Mouse (Mus musculus): ENCODE measurements around the gene Gng7.

Gng7 gene

DNA sequence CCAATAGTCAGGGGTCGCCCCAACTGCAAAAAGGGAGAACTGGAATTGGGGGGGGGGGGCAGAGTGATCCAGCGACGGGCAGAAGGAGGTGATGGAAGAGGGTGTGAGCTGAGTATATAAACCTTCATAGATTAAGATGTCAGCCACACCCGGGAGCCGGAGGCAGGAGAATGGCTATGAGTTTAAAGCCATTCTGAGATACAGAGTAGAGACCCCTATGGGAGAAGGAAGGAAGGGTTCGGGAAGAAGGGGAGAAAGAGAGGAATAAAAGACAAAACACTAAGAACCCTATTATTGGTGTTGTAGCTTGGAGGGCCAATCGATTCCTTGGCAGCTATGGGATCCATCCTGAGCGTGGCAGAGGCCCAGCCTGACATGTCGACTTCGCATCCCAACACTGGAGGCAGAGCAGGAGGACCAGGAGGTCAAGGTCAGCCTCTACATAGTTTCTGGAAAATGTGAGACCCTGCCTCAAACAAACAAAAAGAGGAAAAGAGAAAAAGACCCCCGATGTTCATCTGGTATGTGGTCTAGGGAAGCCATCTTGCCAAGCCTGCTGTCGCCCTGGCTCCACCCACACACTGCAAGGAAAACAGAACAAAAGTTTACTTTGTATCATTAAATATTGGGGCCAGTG lies 11.0 kb upstream of the Gng7 start, which contains the start of gene Diras1:
Diras1 (minus strand) TSS at position 24 of the 637 bp plus-strand sequence.
- no peak for DNase-seq (ENCODE audit: low spot score)

DNA sequence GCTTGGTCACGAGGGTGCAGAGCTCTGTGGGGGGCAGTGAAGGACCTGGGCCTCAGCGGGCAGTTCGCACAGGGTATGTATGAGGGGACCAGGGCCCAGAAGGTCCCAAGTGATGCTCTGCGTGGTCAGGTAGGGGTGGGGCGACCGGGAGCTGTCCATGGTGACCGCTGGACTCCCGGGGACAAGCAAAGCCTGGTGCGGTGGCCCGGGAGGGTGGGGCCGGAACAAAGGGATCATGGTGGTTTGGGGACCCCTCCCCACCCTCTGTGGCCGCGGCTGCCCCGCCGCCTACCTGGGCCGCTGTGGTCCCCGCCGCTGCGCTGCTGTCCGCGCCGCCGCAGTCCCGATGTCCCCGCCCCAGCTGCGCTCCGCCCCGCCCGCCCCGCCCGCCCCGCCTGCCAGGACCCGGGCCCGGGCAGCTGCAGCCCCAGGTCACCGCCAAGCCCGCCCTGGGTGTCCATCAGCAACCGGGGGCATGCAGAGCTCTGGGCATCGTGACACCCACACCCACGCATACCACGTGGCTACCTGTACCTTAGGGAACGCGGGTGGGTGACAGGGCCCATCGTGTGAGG lies 10.4 kb upstream of the Gng7 start:
- DNase-seq (ENCODE audit: low spot score) = no peak

DNA sequence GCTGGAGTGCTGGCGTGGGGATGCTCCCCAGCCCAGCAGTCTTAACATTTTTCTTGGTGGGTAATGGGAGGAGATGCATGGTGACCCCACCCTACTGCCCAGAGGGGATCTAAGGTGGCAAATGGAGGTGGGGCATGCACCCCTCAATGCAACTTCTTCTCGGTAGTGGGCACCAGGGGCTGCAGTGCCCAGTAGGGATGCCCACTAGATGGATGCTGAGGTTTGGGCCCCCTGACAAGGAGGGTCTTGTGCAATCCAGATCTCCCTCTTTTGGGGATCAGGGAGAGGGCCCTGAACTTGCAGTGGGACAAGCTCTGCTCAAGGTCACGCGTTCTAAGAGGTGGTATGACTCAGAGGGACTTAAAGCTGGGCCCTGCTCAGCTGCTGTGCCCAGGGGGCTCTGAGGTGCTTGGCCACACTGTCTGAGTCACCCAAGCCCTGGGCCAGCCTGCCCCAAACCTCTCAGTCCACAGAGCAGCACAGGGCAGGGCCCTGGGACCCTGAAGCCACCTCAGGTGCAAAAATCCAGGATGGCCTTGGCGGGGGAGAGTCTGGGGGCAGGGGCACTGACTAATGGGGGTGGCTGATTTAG lies 9.7 kb upstream of the Gng7 start:
- DNase-seq (ENCODE audit: low spot score) = no peak

DNA sequence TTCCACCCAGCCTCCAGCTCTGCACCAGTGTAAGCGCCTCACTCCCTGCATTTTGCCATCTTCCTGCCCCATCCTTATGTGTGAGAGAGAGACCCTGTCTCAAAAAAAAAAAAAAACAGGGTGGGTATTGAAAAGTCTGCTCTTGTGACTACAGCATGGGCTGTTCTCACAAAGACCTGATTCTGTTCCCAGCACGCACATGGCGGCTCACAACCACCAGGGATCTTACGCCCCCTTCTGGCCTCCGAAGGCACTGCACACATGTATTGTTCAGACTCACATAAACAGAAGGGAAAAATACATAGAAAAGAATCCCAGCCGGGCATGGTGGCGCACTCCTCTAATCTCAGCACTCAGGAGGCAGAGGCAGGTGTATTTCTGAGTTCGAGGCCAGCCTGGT lies 8.0 kb upstream of the Gng7 start:
- DNase-seq (ENCODE audit: low spot score) = no peak

DNA sequence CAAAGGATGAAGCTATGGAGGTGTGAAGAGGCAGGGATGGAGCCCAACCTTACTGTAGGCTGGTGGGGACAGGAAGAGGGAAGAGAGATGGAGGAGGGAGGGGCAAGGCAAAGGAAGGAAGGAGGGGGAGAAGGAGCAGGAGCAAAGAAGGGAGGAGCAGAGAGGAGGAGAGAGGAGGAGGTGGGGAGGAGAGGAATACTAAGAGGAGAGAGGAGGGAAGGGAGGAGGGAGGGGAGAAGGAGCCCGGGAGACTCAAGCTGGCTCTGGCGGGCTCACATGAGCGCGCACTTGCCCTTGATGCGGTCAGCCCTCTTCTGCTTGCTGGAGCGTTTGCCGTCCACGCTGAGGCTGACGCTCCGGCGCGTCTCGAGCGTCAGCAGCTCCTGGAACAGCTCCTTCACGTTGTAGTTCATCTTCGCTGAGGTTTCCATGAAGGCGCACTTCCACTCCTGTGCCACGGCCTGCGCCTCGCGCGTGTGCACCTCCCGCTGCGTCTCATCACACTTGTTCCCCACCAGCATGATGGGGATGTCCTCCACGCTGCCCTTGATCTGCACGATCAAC lies 6.9 kb upstream of the Gng7 start:
- DNase-seq (ENCODE audit: low spot score) = no peak

DNA sequence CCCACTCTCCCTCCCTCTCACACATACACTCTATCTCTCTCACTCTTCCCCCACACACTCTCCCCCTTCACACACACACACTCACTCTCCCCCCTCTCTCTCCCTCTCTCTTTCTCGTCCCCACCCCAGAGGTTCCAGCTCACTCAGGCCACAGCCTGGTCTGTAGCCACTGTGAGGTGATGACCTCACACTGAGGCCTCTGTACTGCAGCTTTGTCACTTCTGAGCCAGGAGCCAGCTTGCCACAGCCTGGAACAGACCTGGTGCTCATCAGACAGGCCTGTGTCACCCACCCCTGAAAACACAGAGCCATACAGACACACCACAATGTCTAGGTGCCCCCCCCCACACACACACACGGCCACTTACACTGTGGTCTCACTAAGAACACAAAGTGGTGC lies 5.5 kb upstream of the Gng7 start:
- no peak for DNase-seq (ENCODE audit: low spot score)

DNA sequence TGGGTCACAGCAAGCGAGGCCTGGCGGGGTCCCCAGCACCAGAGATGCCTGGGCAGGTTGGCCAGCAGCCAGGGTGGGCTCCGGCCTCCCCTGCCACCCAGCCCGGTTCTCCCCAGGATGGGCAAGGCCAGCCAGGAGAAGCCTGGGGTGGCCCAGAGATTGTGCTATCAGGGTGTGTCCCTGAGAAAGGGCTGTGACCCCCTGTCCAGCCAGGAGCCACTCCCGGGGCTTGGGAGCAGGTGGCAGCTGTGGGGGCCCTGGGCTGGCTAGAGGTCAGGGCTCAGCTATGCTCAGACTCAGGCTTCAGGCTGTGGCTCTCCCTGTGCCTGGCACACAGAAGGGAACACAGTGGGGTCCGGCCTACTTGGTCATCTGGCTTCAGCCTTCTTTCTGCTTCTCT lies 4.9 kb upstream of the Gng7 start:
- no peak for DNase-seq (ENCODE audit: low spot score)

DNA sequence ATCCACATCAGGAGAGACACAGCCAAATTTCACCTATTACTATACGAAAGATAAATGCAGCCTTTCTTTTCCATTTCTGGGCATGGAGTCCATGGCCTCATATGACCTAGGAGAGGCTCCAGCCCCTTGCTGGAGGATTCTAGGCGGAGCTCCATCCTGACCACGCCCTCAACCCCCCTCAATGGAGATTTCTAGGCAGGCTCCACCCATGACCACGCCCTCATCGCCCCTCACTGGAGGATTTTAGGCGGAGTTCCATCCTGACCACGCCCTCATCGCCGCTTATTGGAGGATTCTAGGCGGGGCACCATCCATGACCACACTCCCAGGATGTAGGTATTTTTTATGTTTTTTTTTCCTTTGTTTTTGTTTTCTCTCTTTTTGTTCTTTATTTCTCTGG lies 3.6 kb upstream of the Gng7 start:
- no peak for DNase-seq (ENCODE audit: low spot score)

DNA sequence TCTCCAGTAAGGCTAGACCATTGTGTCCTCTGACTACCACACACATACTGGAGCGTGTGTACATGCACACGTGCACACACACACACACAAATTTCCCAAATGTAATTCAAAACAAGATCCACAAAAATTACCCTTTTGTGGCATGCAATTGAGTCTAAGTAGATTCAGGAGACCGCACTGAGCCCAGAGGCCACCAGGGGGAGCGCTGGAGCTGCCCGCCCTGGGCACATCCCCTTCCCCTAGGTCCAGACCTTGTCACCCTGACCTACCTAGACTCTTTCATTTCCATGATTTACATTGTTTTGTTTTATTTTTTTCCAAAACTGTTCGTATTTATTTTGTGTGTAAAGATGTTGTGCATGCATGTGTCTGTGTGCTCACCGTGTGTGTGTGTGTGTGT lies 1.9 kb upstream of the Gng7 start:
- DNase-seq (ENCODE audit: low spot score) = peak; percentile 59

DNA sequence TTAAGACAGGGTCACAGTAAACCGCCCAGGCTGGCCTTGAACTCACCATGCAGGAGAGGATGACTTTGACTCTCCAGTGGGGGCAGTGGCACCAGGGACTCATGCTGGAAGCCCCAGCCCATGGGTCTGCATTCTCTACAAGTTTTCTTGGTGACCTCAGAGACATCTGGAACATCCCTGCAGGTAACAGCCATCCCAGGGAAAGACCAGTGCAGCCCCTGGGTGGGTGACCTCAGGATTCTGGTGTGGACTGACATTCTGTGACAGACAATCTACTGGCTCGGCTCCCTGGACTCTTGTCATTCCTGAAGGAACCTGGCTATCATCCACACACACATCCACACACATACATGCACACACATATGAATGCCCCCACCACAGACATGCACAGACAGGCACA lies 921 bp upstream of the Gng7 start:
- DNase-seq (ENCODE audit: low spot score) = no peak

DNA sequence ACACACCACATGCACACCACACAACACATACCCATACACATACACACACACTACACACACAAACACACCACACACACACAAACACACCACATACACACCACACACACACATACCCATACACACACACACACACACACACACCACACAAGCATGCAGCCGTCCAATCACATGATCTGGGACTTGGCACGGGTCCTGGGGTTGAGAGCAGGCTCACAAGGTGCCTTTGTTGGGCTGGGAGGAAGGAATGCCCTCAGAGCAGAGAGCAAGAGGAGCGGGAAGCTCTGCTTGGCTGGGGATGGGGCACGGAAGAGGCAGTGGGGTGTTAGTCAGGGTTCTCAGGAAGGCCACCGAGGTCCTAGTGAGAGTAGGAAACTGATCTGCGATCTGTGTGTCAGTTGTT lies 3.9 kb downstream of the Gng7 start:
- no peak for DNase-seq (ENCODE audit: low spot score)

DNA sequence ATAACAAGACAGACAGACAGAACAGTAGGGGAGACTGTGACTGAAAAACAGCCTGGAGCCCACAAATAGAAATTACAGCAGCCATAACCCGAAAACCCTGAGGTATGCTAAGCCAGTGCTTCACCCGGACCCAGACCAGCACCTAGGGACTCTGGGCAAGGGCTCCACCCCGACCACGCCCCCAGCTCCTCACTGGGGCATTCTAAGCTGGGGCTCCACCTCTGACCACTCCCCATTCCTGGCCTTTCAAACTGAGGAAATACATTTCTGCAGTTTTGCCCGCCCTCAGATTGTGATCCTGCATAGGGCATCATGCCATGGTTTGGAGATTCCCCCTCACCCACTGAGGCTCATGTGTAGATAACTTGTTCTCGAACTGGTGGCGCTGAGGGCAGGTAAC lies 7.5 kb downstream of the Gng7 start:
- DNase-seq (ENCODE audit: low spot score) = no peak

DNA sequence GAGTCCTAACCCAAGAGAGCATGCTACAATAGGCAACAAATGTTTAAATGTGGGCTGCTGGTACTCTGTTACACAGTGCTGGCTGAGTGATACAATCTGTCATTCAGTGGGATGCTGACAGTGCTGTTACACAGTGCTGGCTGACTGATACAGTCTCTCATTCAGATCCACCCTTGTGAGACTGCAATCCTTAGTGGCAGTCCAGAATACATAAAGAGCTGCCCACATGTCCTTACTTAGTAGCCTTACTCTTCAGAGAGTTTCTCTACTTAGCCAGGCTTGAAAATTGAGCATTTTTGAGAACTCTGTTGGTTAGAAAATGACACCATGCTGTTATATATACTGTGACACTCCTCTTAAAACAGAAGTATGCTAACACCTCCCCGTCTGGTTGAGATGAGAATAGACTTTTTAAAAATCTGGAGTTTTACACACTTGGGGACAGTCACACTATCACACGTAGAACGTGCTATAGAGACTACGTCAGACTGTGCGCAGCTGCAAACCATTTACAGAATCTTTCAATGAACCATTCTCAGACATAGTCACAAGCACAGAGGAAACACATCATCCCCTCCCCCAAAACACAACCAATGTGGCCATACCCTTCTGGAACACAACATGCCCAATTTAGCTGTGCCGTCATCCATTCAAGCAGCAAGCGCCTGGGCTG lies 8.6 kb downstream of the Gng7 start:
- DNase-seq (ENCODE audit: low spot score) = no peak

DNA sequence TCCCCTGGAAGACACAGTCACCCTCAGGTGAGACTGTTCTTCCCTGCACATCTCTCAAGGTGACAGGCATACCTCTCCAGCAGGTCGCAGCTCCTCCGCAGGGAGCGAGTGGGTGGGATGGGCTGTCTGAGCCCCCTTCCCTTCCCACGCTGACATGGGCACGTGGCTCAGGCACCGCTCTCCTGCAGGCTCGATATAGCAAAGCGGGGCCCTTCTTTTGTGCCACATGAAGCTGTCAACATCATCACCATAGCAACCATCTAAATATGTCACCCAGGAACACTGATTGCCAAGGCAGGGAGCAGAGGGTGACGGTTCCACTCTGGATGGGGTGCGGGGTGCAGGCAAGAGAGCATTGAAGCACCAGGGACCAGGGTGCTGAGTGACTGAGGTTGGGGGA lies 13.6 kb downstream of the Gng7 start:
- no peak for DNase-seq (ENCODE audit: low spot score)

DNA sequence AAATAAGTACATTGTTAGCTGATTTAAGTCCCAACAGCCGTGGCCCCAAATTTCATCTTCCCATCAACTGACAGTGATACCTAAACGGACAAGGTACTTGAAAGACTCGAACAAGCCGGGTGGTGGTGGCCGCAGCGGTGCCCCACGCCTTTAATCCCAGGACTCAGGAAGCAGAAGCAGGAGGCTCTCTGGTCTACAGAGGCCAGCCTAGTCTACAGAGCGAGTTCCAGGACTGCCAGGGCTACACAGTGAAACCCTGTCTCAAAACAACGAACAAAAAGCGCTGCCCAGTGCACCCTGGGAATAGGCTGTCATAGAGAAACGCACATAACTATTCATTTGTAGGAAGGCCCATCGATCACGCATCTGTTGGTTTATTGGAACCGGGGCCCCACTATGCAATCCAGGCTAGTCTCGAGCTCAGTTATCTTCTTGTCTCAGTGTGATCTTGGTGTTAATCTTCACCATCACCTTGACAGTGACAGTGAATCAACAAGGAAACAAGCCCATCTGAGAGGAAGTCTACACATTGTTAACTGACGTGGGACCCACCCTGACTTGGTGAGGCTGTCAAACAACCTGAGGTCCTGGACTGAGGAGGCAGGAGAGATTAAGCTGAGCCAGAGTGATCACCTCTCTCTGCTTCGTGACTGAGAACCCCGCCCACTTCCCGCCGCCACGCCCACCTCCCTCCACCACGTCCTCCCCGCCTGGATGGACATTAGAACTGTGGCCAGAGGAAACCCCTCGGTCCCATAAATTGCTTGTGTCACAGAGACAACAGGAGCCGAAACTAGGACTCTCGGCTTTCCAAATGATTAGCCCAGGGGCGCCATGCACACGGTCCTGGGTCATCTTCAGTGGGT lies 14.3 kb downstream of the Gng7 start:
- DNase-seq (ENCODE audit: low spot score) = no peak

DNA sequence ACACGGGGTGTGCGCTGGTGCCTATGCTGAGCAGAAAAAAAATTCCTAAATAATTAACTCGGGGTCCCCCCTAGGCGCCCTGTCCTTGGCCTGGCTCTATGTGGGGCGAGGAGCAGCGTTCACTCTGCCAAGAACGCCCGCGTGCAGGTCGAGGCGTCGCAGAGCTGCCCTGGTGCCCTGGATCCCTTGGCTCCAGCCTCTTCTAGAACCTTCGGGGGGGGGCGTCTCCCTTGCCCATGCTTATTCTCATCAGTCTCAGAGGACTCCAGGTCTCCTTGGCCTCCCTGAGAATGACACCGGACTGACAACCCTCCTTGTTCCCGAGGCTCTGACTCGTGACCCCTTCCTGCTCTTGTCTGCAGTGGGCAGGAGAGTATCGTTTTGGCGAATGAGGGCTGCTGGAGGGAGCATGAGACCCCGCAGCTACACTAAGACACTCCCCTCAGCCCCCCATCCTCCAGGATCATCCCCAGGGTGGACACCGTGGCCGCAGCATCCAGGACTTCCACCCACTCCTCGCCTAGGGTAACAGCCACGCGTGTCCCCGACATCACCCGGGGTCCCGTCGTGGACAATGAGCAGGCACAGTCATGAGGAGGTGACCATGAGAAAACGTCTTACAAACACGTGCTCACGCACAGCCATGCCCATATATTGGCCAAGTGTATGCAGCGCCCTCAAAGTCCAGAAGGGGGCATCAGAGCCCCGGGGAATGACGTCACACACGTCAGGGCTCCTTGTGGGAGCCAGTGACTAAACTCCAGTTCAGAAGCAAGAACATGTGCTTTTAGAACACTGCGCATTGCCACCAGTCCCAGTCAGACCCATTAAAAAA lies 15.2 kb downstream of the Gng7 start:
- DNase-seq (ENCODE audit: low spot score) = peak; percentile 87

DNA sequence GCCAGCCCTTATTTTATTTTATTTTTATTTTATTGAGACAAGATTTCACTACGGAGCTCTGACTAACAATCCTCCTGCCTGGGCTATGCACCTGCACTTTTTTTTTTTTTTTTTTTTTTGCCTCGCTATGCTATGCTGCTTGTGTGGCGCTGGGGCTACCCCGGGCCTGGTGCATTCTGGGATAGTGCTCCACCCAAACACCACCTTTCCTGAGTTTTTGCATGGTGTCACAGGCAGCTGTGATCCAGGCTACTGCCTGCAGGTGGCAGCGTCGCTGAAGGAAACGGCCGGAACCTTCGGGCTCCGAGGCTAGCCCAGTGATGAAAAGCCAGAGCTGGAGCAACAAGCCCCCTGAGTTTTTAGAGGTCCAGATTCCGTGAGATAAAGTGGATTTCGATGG lies 16.0 kb downstream of the Gng7 start:
- DNase-seq (ENCODE audit: low spot score) = no peak

DNA sequence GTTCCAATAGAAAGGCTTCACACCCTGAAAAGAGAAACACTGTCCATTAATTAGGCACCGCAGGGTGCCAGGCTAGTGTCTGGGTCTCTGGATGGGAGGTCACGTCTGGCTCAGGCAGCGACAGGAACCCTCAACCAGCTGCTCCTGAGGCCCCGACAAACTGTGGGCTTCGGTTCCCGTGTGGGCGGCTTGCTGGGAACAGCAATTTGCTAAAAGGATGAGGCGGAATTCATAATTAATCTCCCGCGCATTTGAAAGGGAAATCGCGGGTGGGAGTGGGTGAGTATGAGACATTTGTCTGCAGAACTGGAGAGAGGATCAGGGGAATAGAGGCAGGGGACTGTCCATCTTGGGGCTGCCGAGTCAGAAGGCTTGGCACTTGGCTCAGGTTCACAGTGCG lies 16.7 kb downstream of the Gng7 start:
- DNase-seq (ENCODE audit: low spot score) = no peak

DNA sequence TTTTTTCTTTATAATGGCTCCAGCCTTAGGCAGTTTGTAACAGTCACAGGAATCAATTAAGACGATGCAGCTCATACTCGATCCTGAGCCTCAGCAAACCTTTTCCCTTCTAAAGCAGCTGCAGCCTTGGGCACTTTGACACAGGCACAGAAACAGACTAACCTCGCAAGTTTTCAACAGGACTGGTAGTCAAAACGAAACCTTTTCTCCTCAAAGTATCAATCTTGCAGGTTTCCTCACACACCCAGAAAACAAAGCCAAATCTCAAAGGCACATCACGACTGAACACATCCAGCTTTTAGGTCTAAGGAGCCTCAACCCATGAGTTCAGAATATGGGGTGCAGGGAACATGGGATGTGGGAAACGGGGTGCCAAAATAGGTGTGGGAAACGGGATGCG lies 17.4 kb downstream of the Gng7 start:
- DNase-seq (ENCODE audit: low spot score) = no peak

DNA sequence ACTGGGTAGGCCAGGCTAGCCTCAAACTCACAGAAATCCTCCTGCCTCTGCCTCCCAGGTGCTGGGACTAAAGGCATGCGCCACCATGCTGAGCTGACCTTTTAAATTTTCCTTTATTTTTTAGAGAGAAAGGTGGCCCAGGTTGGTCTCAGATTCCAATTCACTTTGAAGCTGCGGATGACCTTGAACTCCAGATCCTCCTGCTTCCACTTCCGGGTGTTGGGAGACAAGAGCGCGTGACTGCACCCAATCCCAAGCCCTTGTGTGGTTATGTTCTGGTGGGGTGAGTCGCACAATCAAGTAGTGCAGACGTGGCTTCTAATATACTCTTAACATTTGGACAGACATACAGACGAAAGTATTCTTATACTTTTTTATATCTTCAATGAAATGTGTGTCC lies 18.2 kb downstream of the Gng7 start:
- no peak for DNase-seq (ENCODE audit: low spot score)

DNA sequence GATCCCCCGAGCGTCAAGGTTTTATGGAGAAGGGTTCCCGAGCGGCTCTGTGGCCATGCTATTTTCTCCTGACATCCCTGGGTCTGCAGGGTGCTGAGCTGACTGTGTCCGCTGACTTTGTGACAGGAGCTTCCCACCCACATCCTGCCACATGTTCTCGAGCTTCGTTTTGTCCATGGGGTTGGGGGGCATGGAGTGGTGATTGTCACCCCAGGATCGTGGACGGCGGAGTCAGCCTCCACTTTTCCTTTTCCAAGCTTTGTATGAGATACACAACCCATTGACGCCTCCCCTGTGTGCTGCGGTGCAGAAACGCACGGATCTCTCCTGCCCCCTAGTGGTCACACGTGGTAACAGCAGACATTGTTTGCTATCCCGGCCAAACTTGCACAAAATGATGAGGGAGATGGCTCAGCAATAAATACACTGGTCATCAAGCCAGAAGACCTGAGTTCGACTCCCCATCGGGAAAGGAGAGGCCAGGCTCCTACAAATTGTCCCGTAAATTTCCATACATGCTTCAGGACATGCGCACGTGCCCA lies 19.6 kb downstream of the Gng7 start:
- DNase-seq (ENCODE audit: low spot score) = peak; percentile 78

All from lung, postnatal 25 days (tissue).